Mouse (Mus musculus) ES-E14 (cell line): ENCODE results near the gene Gpr68. TPM values are rescaled to one million over a fixed set of nuclear protein-coding genes. Genes with fewer than 3 reads are reported as not detected.

Source experiments
- DNase-seq: peaks from one replicate; pipeline ENCODE4 v3.0.0-alpha.2; 2013; ENCODE audit warnings: low read depth, low spot score
- H3K27ac ChIP-seq: 2 replicates; pipeline ENCODE4 v1.5.1; 2012; ENCODE audit warnings: low read depth, mild to moderate bottlenecking, low read length, moderate library complexity, mixed read lengths; ENCODE audit not compliant: poor library complexity, insufficient read depth, severe bottlenecking
- H3K36me3 ChIP-seq: 2 replicates; pipeline ENCODE4 v1.6.1; 2012; ENCODE audit warnings: mild to moderate bottlenecking, low read length, moderate library complexity, mixed read lengths; ENCODE audit not compliant: control insufficient read depth, poor library complexity, insufficient read depth, severe bottlenecking
- H3K4me1 ChIP-seq, 2 experiments: fragments of 150-350 bp in 1 of 2; sonication (generic) in 1 of 2; 2 replicates each; pipeline ENCODE4 v1.6.1; 2012; ENCODE audit warnings: low read length in 2 of 2, mild to moderate bottlenecking in 1 of 2, mixed read lengths in 1 of 2; ENCODE audit not compliant: control insufficient read depth in 2 of 2, insufficient read depth in 2 of 2, poor library complexity in 1 of 2
- H3K4me3 ChIP-seq, 2 experiments: fragments of 150-350 bp in 1 of 2; sonication (generic) in 1 of 2; 2 replicates each; pipeline ENCODE4 v1.5.1; 2012; ENCODE audit warnings: low read length in 2 of 2, low read depth in 1 of 2, mild to moderate bottlenecking in 1 of 2, mixed read lengths in 1 of 2; ENCODE audit not compliant: insufficient read depth in 1 of 2, poor library complexity in 1 of 2, severe bottlenecking in 1 of 2
- H3K9ac ChIP-seq: 2 replicates; pipeline ENCODE4 v1.6.1; 2012; ENCODE audit warnings: low read depth, mild to moderate bottlenecking, low read length, mixed read lengths; ENCODE audit not compliant: poor library complexity, insufficient read depth, severe bottlenecking
- H3K9me3 ChIP-seq: fragments of 150-350 bp; sonication (generic); 2 replicates; pipeline ENCODE4 v1.6.1; 2012; ENCODE audit warnings: low read depth, mild to moderate bottlenecking, low read length; ENCODE audit not compliant: control insufficient read depth, insufficient read depth
- CHD2 ChIP-seq: IDR thresholded peaks from 2 replicates; pipeline ENCODE4 v1.6.1; 2014; ENCODE audit warnings: mild to moderate bottlenecking, low read depth, low read length, inconsistent platforms
- HCFC1 ChIP-seq: IDR thresholded peaks from 2 replicates; pipeline ENCODE4 v1.6.1; 2012; ENCODE audit warnings: low read length, inconsistent platforms, borderline replicate concordance; ENCODE audit not compliant: insufficient read depth
- MAFK ChIP-seq: IDR thresholded peaks from 2 replicates; pipeline ENCODE4 v1.6.1; 2014; ENCODE audit warnings: mild to moderate bottlenecking, low read depth, low read length, inconsistent platforms; ENCODE audit not compliant: insufficient read depth
- ZC3H11A ChIP-seq: IDR thresholded peaks from 2 replicates; pipeline ENCODE4 v1.6.1; 2012; ENCODE audit warnings: low read depth, mild to moderate bottlenecking, inconsistent platforms, low read length, borderline replicate concordance
- ZNF384 ChIP-seq: IDR thresholded peaks from 2 replicates; pipeline ENCODE4 v1.6.1; 2012; ENCODE audit warnings: low read depth, low read length, inconsistent platforms
- in situ Hi-C, 2 experiments: fragments of 600-800 bp; cut with MboI; formaldehyde crosslinking; loops; one replicate each; pipeline ENCODE4 v1.15.1; 2025; ENCODE audit warnings: low sequenced_read_pairs in 2 of 2, inconsistent platforms in 1 of 2; ENCODE audit not compliant: unreplicated experiment in 2 of 2
- total RNA-seq: library from RNA; depleted of rRNA; stranded (reverse); fragments of 300-350 nt; gene quantifications from 2 replicates; pipeline ENCODE4 v1.2.3, GENCODE M21; 2012

The Gpr68 gene
- total RNA-seq, 1 experiment = 0.49 TPM

DNA sequence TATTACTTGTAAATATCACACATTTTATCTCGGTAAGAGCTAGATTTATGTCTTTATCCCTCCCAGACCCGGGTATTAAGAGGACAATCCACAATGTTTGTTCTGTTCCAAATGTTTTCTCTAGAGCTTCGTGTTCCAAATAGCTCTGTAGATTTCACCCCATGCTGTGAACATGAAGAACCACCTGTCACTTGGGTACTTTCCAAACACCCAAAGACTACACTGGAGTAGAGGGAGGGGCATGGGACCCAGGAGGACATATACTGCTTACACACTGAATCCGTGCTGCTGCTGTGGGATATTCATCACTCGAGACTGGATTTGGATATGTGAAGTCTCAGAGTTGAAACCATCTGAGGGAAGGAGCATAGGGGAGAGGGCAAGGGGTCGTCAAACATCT lies 1.8 kb upstream of the Gpr68 start:
- in situ Hi-C loops = no loop called here

GRCm38 (mm10) chr12:100908298-100909034 lies 468 bp upstream of the Gpr68 start:
- H3K27ac ChIP-seq = no peak overlapping the region
- in situ Hi-C loops = no loop called here
- DNase-seq = no peak

More for the DNA sequence above, 1.8 kb upstream of the Gpr68 start:
- Histone ChIP-seq H3K4me3 (no peak overlapping the region), H3K27ac (no peak overlapping the region), H3K36me3 (peaks cover 20% of the 10 kb centered on the region), H3K4me1 (peaks cover 0 to 12% of the 10 kb centered on the region in 2 experiments; a peak in 1 of 4 replicates), H3K9me3 (no peaks in the 10 kb centered on the region), H3K9ac (no peak overlapping the region)
- DNase-seq = no peak
- TF ChIP-seq MAFK = no peak
- TF ChIP-seq ZC3H11A = no peak
- no peak for TF ChIP-seq HCFC1
- TF ChIP-seq CHD2 = no peak
- no peak for TF ChIP-seq ZNF384

DNA sequence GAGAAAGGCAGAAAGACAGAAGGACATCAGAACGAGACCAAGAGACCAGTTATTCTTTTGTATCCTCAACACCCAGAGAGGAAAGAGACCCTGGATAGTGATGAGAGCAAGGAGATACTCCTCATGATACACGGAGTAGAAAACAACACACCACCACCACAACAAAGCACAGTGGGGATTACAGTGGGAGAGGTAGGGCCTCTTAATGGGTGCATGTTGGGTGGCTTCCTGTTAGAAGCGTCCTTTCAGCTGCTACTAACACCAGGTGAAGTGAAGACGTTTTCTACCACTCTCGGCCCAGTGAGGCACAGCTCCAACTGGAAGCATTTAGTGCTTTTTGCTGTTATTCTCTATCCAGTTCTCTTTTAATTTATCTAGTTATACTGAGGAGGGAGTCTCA lies 1.1 kb downstream of the Gpr68 start:
- Histone ChIP-seq H3K36me3 (no peaks in the 10 kb centered on the region), H3K4me1 (peaks cover 0 to 12% of the 10 kb centered on the region in 2 experiments; a peak in 1 of 4 replicates), H3K27ac (no peak overlapping the region), H3K4me3 (no peak overlapping the region), H3K9ac (no peak overlapping the region), H3K9me3 (no peaks in the 10 kb centered on the region)
- TF ChIP-seq ZC3H11A (no peak), HCFC1 (no peak), MAFK (no peak), ZNF384 (no peak), CHD2 (no peak)
- in situ Hi-C loops = no loop called here
- DNase-seq = no peak

More at GRCm38 (mm10) chr12:100908298-100909034, 468 bp upstream of the Gpr68 start:
- Histone ChIP-seq H3K36me3 (peaks cover 15% of the 10 kb centered on the region), H3K4me3 (peak overlapping the region; percentile 51 to 66; a peak in 3 of 4 replicates), H3K9ac (peak overlapping the region; percentile 64; the same call in 1 of the 2 replicates), H3K4me1 (peaks cover 0 to 12% of the 10 kb centered on the region in 2 experiments; a peak in 1 of 4 replicates), H3K9me3 (no peaks in the 10 kb centered on the region)
- TF ChIP-seq ZNF384 = no peak
- TF ChIP-seq CHD2 = no peak
- no peak for TF ChIP-seq MAFK
- TF ChIP-seq HCFC1 = no peak
- TF ChIP-seq ZC3H11A = no peak

DNA sequence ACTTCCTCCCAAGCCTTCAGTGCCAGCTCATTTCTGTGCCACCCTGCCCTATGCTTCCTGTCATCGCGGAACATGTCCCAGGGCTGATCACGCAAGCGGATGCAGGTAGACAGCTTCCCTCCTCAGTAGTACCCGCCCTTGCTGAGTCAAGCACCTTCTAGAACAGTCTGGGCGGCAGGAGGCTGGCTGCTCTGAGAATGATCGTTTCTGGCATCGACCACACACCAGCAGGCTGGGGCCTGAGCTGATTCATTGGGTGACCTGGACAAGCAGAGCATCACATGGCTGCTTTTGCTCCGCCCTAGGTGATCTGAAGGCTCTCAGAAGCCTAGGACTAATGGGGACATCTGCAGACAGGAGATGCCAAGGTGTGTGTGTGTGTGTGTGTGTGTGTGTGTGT lies 4.2 kb downstream of the Gpr68 start:
- no peak overlapping the region for H3K9ac ChIP-seq
- DNase-seq = no peak
- no peak overlapping the region for H3K4me3 ChIP-seq
- in situ Hi-C loops = no loop called here
- peaks cover 0 to 8% of the 10 kb centered on the region in 2 experiments; a peak in 2 of 4 replicates for H3K4me1 ChIP-seq
- no peaks in the 10 kb centered on the region for H3K9me3 ChIP-seq
- no peaks in the 10 kb centered on the region for H3K36me3 ChIP-seq
- no peak overlapping the region for H3K27ac ChIP-seq
- TF ChIP-seq CHD2 (no peak), MAFK (no peak), HCFC1 (no peak), ZNF384 (no peak), ZC3H11A (no peak)

GRCm38 (mm10) chr12:100901386-100901785 lies 6.6 kb downstream of the Gpr68 start:
- Histone ChIP-seq H3K9me3 (no peaks in the 10 kb centered on the region), H3K27ac (no peak overlapping the region), H3K9ac (no peak overlapping the region), H3K4me1 (peaks cover 0 to 2% of the 10 kb centered on the region in 2 experiments; a peak in 1 of 4 replicates), H3K36me3 (no peaks in the 10 kb centered on the region), H3K4me3 (no peak overlapping the region)
- in situ Hi-C loops = no loop called here
- DNase-seq = no peak
- TF ChIP-seq HCFC1 (no peak), MAFK (no peak), ZNF384 (no peak), ZC3H11A (no peak), CHD2 (no peak)
